In the genomic region with DNA sequence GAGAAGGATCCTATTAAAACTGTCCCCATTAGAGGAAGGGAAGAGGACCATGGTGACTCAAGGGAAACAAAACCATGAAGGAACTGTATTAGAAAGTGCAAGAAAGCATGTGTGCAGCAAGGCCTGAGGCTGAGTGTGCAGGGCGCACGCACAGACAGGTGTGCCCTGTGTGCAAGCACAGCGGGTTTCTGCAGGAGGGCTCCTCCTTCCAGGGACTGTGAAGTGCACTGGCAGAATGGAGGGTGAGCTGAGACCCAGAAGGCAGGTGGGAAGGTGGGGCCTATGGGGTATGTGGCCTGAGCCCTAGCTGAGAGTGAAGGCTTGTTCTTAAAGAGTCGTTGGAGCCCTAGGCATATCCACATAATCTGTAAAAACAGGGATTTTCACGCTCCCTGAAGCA, we compare ENCODE assay signal across 8 mouse cellular contexts. TPM values are rescaled to one million over a fixed set of nuclear protein-coding genes. Genes with fewer than 3 reads are reported as not detected.
A peak's percentile ranks its signal among the peaks of the same experiment; 100 is the strongest.
DNase-seq lines count a peak whose midpoint lies in the region; ATAC-seq and TF ChIP-seq lines count a peak whose summit lies in the region.
"Had no signal": no experiment of that assay in that cellular context is flagged by ENCODE, and none has a peak within 500 bp of the region (broad histone marks: within the 10 kb centered on the region; RNA-seq: fewer than 3 reads in every experiment).

No protein-coding gene starts in this region.

- peak overlapping the region; percentile 75 for H3K4me3 ChIP-seq in lung, postnatal 0 days (ENCODE audit: low read depth, low read length)
- H3K4me3 ChIP-seq in hindbrain, embryonic 13.5 days: peak overlapping the region; percentile 88
- peak overlapping the region; percentile 98 for H3K4me3 ChIP-seq in midbrain, embryonic 11.5 days (ENCODE audit: low read depth, low read length)
- H3K4me3 ChIP-seq: megakaryocyte, embryonic 14.5 days had no signal

- ATAC-seq in lung, postnatal 0 days: no peak
- ATAC-seq in hindbrain, embryonic 13.5 days (ENCODE audit: low FRiP score): no peak
- ATAC-seq in midbrain, embryonic 11.5 days (ENCODE audit: low FRiP score): no peak
- ATAC-seq in granulocyte monocyte progenitor cell, adult 5-6 weeks (replicated peaks; ENCODE audit: poor library complexity, severe bottlenecking): no peak

- no peak for DNase-seq in lung, postnatal 0 days (ENCODE audit: low spot score)
- DNase-seq in lung, postnatal 4 days: no peak
- DNase-seq in midbrain, embryonic 11.5 days (ENCODE audit: low spot score, missing footprints): no peak
- DNase-seq in gastrocnemius, adult 8-10 months (ENCODE audit: low spot score in 2 of 2): no peak
- no peak for DNase-seq in cerebellum, adult 11-12 months

- H3K9me3 ChIP-seq in lung, postnatal 0 days (ENCODE audit: low read length): no peaks in the 10 kb centered on the region
- no peaks in the 10 kb centered on the region for H3K9me3 ChIP-seq in hindbrain, embryonic 13.5 days
- no peaks in the 10 kb centered on the region for H3K9me3 ChIP-seq in midbrain, embryonic 11.5 days (ENCODE audit: control insufficient read depth, low read length)

- H3K36me3 ChIP-seq in lung, postnatal 0 days (ENCODE audit: insufficient read depth, low read length): no peaks in the 10 kb centered on the region
- H3K36me3 ChIP-seq in hindbrain, embryonic 13.5 days: peaks cover 24% of the 10 kb centered on the region
- H3K36me3 ChIP-seq in midbrain, embryonic 11.5 days (ENCODE audit: control insufficient read depth, insufficient read depth, low read length): no peaks in the 10 kb centered on the region

- H3K4me2 ChIP-seq in lung, postnatal 0 days (replicated peaks; ENCODE audit: low read depth, low read length): peak overlapping the region; percentile 93
- peak overlapping the region; percentile 95 for H3K4me2 ChIP-seq in hindbrain, embryonic 13.5 days
- peak overlapping the region; percentile 83 for H3K4me2 ChIP-seq in midbrain, embryonic 11.5 days

- TF ChIP-seq EP300 in lung, postnatal 0 days (IDR thresholded peaks at IDR 0.05): no peak

- TF ChIP-seq CTCF in lung, postnatal 0 days (IDR thresholded peaks at IDR 0.05): no peak

- no peaks in the 10 kb centered on the region for H3K27me3 ChIP-seq in lung, postnatal 0 days (replicated peaks; ENCODE audit: insufficient read depth, low read length)
- H3K27me3 ChIP-seq in hindbrain, embryonic 13.5 days: no peaks in the 10 kb centered on the region
- H3K27me3 ChIP-seq in midbrain, embryonic 11.5 days (ENCODE audit: control insufficient read depth, insufficient read depth, low read length): no peaks in the 10 kb centered on the region

- peak overlapping the region; percentile 57; the same call in 1 of the 2 replicates for H3K9ac ChIP-seq in lung, postnatal 0 days (replicated peaks; ENCODE audit: low read depth)
- H3K9ac ChIP-seq in hindbrain, embryonic 13.5 days: peak overlapping the region; percentile 98
- peak overlapping the region; percentile 4 for H3K9ac ChIP-seq in midbrain, embryonic 11.5 days (ENCODE audit: low read length)

- H3K4me1 ChIP-seq in lung, postnatal 0 days (ENCODE audit: insufficient read depth, low read depth, low read length): no peaks in the 10 kb centered on the region
- peaks cover 59% of the 10 kb centered on the region for H3K4me1 ChIP-seq in hindbrain, embryonic 13.5 days (replicated peaks)
- peaks cover 16% of the 10 kb centered on the region for H3K4me1 ChIP-seq in midbrain, embryonic 11.5 days (ENCODE audit: control insufficient read depth, insufficient read depth, low read length)

- WGBS in lung, postnatal 0 days: 50% methylated on average over 5 of the region's 5 CpGs
- 46% methylated on average over 5 of the region's 5 CpGs for WGBS in hindbrain, embryonic 13.5 days
- WGBS in midbrain, embryonic 11.5 days: 46% methylated on average over 5 of the region's 5 CpGs

- H3K27ac ChIP-seq in lung, postnatal 0 days (ENCODE audit: low read length): 0 out of 2 replicates have a peak overlapping the region, but pooled peaks have one; percentile 2
- 0 out of 2 replicates have a peak overlapping the region, but pooled peaks have one; percentile 40 for H3K27ac ChIP-seq in hindbrain, embryonic 13.5 days
- H3K27ac ChIP-seq in midbrain, embryonic 11.5 days (ENCODE audit: low read depth, low read length): no peak overlapping the region; the same call in 1 of the 2 replicates

RNA-seq across cellular contexts. Expression of a gene that starts 1.9 kb away (rescaled TPM):
- polyA plus RNA-seq in lung, postnatal 0 days (2015; fragmentation: Nextera tagmentation; extraction: Ambion mirVana): 65.1 and 85.0 TPM in 2 replicates
- 79.7 and 82.0 TPM in 2 replicates for polyA plus RNA-seq in hindbrain, embryonic 13.5 days (2015; fragmentation: Nextera tagmentation; extraction: Ambion mirVana)
- 60.1 and 63.5 TPM in 2 replicates for polyA plus RNA-seq in midbrain, embryonic 11.5 days (2014; fragmentation: Nextera tagmentation; extraction: Ambion mirVana)
- total RNA-seq in gastrocnemius, adult 8-10 months (2022): 1 to 10 TPM in 3 of 4 experiments, under 1 TPM in 1; 0.63 to 2.1 (median 1.3) TPM
- total RNA-seq in granulocyte monocyte progenitor cell, adult 5-6 weeks (2014; fragmentation: Nextera tagmentation): 0.17 TPM in 1 of 2 replicates, not detected in the other
- total RNA-seq in granulocyte monocyte progenitor cell, adult 5-6 weeks (2017): 0.04 TPM in 1 of 2 replicates, not detected in the other

Comparison
In these comparisons a context has a peak if more than half of its experiments do, and no peak if none do; other contexts are left out.
1. H3K9ac ChIP-seq: peak in every context shown above with its lines; median percentile 98 in hindbrain, embryonic 13.5 days; 57 in lung, postnatal 0 days; 4 in midbrain, embryonic 11.5 days.